Mouse (Mus musculus) left cerebral cortex, postnatal 36 days (tissue): ENCODE data around the gene Mmrn2. TPM values are rescaled to one million over a fixed set of nuclear protein-coding genes. Genes with fewer than 3 reads are reported as not detected.

ENCODE experiments used
- DNase-seq, 2 experiments: peaks; one replicate each; pipeline ENCODE4 v3.0.0; 2021 to 2022; ENCODE audit warnings: low spot score in 2 of 2, mixed read lengths in 1 of 2
- intact Hi-C: fragments of 180-260 bp; cut with DNase I; formaldehyde crosslinking; loops from one replicate; pipeline ENCODE4 v1.15.1; 2025
- total RNA-seq, 2 experiments: library from RNA; stranded (reverse); gene quantifications; 2 replicates each; pipeline ENCODE4 v1.2.3; 2021

The Mmrn2 gene
- 1 to 10 TPM; 3.6 to 3.8 TPM for total RNA-seq

DNA sequence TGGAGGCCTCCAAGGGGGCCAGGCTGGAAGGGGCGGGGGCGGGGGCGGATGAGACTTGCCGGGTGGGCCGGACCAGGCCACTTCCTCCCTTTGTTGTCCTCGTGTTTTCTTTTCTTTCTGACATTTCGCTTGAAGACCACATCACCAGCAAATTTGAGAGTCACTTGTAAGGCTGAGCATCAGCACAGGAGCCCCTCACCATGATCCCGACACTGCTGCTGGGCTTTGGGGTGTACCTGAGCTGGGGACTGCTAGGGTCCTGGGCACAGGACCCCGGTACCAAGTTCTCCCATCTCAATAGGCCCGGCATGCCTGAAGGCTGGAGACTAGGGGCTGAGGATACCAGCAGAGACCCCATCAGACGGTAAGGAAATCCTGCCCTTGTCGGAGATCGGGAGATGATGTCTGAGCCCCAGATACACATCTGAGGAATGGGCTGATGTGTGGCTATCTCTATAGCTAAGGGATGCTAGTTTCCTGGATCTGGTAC is at the start of gene Mmrn2:
Gene Mmrn2 (plus strand): TSS at position 51 of the 490 bp plus-strand sequence.
- intact Hi-C loops, result loop anchor here (10.0 kb wide), 1 partner anchor 291 kb away; the partner anchor contains the start of gene Anxa8
- DNase-seq, result no peak

DNA sequence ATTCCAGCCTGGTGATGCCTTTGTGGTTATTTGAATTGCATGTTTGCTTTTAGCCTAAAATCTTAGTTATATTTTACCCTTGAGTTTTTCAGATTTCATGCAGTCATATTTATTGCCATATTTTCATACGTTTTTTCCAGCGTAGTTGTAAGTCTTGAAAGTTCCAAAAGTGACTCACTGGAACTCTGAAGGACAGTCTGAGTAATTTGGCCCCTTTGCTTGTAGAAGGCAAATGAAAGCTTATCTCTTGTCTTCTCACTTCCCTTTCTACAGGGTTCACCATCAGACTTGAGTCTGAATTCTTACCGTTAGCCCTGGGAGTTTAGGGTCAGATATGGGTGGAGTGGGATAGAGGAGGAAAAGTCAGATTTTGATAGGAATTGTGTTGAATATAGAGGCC is 48.7 kb upstream of the Mmrn2 start:
- intact Hi-C loops, result no loop called here
- DNase-seq, result no peak

DNA sequence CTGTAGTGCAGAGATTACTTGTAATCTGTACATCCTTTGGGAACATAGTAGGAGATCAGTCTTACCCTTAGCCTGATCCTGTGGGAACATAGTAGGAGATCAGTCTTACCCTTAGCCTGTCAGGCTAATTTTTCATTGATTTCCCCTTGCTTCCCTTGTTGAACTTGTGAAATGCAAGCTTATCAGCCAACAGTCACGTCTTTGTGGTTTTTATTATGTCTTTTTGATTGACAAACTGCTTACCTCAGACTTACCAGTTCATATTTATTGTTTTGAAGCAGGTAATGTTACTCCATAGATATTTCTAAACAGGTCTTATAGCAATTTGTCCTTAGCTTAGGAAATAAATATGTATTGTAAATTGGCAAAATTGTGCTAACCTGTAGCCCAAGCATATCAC is 47.6 kb upstream of the Mmrn2 start:
- intact Hi-C loops, result no loop called here
- DNase-seq, result no peak

DNA sequence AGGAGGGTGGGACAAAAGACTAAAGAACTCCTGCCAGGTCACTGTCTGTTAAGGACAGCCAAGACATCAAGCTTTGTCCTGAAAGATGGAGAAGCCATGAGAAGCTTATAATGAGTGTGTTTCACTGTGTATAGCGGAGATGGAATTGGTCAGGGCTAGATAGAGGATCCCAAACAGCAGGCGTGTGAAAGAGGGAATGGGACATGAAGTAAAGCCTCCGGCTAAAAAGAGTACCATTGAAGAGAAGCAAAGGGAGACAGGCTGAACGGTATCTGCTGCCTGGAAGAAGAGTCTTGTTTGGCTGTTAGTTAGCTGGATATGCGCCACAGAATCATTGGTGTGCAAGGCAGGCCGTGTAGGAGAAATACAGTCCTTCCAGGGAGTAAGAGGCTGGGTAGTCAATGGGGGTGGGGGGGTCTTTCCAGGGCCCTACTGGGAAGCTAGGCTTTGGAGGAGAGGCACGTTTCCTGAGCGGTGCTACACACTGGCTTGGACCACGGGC is 44.6 kb upstream of the Mmrn2 start:
- intact Hi-C loops, result no loop called here
- no peak for DNase-seq

DNA sequence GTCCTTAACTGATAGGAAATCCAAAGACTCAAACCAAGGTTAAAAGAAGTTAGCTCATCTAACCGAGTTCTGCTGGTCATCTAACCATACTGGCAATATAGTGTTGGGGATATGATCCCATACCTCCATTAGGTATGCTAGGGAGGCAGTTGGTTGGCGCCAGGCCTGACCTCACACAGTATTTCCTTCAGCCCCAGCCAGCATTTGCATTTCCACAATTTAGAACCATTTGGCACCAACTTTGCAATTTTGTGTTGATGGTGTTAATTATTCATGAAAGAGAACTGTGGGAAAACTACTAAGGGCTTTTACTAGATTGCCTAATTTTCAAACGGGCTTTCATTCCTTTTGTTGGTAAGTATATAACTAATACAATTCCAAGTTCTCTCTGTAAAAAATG is 43.4 kb upstream of the Mmrn2 start:
- DNase-seq, result no peak
- intact Hi-C loops, result no loop called here

DNA sequence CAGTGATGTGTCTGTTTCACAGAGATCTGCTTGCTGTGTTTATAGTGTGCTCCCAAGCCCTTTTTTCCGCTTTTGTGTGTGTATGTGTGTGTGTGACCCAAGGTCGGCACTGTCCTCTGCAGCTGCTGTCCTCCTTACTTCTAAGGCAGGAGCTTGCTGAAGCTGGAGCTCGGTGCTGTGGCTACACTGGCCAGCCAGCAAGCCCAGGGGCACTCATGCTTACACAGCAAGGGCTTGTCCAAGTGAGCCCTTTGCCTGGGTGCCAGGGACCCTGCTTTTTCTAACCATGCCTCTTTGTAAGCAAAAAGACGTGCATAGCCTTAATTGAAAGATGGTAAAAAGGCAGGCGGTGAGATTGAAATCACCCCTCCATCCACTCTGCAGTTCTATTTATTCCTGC is 42.8 kb upstream of the Mmrn2 start:
- intact Hi-C loops, result no loop called here
- peak; percentile 20 to 25 for DNase-seq

DNA sequence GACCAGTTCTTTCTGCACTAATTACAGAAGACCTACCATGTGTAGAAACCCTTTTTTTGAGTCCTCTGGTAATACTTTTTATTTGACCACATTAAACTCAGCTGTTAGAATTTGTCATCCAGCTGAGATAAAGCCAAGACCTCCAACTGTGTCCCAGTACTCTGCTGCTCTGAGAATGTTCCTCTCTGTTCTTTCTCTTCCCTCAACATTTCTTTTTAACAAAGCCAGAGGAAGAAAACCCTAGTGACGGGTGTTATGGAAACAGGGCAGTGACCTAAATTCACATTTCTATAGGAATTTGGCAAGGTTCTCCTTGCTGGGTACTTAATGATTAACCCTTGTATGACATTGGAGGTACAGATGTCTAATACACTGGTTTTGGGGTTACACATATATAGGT is 35.8 kb upstream of the Mmrn2 start:
- intact Hi-C loops, result no loop called here
- DNase-seq, result no peak

DNA sequence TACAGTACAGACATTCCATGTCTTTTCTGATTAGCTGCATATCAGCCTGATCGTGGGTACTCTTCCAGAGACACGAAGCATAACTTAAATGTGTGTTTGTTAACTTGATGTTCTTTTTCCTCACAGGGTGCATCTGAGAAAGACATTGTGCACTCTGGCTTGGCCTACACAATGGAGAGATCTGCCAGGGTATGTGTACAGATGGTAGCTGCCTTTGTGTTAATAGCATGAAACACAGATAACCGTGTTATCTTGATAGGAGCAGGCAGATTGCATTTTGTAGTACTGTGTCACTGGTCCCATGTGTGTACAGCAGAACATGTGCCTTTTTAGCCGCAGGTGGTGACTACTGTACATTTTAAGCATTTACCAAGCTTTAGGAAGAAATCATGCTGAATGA is 33.3 kb upstream of the Mmrn2 start:
- DNase-seq, result no peak
- intact Hi-C loops, result no loop called here

DNA sequence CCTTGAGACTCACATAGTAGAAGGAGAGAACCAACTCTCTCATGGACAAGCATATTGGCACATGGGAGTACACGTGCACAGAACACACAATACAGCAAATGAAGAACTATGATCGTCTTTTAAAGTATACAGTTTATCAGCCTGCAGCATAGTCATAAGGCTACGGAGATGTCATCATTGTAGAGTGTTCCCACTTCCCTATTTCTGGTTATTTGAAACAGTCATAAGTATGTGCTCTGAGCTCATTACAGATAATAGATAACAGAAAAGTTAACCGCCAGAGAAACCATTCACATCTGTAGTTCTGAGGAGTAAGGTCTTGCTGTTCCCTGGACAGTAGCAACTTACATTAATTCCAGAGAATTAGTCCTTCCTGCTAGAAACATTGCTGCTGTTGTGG is 32.2 kb upstream of the Mmrn2 start:
- DNase-seq, result no peak
- intact Hi-C loops, result no loop called here

DNA sequence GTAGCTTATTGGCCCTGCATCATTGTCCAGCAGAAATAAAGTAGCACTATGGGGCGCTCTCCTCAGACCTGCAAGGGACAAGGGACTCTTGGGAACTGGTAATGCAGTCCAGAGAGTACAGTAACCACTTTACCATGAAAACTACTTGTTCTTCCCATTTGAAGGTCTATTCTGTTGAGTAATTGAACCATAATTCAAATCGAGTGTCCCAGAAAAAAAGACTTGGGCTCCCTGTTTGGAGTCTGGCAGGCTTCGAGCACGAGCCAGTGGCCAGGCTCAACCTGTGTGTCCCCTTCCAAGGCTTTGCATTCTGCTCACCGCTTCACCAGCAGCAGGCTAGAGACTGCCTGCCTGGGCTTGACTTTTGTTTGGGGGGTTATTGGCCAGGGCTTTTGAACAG is 30.9 kb upstream of the Mmrn2 start:
- intact Hi-C loops, result no loop called here
- DNase-seq, result no peak

DNA sequence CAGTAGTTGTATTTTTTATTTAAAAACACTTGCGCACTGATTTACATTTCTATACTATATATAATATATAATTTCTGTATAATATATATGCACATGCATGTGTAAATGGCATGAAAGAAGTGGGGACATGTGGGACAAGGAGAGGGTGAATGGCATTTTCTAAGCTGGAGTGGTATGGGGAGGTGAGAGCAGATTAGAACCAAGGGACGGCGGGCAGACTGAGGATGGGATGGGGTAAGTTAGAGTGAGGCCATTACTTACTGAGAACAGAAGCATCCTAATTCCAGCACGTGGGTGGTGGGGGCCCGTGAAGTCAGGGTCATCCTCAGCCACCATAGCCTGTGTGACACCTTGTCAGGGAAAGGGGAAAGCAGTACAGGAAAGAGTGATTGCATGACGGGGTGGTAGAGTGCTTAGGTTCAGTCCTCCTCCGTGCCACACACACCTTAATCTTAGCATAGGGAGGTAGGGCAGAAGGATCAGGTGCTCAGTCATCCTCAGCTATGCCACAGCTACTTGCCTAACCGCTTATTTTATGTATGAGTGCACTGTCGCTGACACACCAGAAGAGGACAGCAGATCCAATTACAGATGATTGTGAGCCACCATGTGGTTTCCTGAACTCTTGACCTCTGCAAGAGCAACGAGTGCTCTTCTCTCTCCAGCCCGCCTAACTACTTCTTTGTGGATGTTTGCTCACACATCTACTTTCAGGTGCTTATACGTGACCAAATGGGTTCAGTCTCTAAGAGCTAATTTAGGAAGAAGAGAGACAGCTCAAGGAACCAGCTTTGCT is 29.3 kb upstream of the Mmrn2 start:
- no peak for DNase-seq
- intact Hi-C loops, result no loop called here

DNA sequence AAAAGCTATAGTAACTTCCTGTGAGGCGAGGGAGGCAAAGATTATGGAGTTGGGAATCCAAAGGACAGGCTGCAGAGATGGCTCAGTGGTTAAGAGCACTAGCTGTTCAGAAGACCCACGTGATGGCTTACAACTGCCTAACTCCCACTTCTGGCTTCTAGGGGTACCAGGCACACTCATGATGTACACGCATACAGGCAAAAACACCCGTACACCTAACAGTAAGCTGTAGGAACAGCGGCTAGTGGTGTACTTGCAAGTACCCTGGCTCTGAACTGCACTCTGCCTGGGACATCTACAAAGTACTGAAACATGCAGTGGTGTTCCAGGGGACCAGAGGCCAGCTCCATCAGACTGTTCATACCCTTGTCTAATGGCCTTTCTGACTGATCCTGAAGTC is 28.2 kb upstream of the Mmrn2 start:
- no peak for DNase-seq
- intact Hi-C loops, result no loop called here

DNA sequence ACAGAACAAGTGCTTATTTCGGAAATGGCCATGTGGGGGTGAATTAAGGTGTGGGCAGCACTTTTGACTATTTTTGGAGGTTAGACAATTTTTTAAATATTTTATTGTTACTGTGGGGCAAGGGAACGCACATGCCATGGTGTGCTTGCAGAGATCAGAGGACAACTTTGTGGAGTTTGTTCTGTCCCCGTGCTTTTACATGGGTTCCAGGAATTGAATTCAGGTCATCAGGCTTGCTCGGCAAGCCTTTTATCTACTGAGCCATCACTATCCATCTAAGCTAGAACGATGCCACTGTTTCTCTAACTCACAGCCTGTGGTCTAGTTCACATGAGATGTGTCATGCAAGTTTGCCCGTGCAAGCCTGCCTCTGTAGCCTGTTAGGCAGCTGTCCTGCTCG is 27.0 kb upstream of the Mmrn2 start:
- intact Hi-C loops, result no loop called here
- DNase-seq, result no peak

DNA sequence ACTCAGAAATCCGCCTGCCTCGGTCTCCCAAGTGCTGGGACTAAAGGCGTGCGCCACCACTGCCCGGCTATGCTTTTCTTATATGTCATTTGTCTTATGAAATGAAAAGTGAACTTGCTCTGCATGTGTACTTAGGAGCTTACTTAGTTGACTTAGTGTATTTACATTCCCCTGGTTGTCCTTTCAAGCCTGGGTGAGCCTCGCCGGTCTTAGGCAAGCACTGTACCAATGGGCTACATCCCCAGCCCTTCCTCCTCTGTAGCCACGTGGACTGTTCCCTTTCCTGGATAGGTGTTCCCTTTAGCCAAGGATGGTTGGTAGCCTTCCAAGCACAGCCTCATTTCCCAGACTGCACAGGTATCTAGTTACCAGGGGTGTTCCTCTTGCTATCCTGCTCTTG is 26.3 kb upstream of the Mmrn2 start:
- intact Hi-C loops, result no loop called here
- no peak for DNase-seq

DNA sequence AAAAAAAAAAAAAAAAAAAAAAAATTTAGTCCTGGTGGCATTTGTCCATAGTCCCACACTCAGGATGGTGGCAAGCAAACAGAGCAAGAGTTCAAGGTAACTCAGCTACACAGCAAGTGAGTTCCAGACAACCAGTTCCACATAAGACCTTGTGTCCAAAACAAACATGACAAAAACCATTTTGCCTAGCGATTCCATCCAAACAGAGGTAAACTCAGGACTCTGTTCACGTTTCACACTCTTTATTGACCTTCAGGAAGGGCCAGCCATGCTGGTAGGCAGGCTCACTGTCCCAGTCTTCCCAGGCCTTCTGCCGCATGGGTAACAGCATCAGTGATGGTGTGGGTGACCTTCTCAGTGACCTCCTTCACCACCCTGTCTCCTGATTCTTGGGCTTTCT is 23.6 kb upstream of the Mmrn2 start:
- intact Hi-C loops, result no loop called here
- DNase-seq, result no peak

DNA sequence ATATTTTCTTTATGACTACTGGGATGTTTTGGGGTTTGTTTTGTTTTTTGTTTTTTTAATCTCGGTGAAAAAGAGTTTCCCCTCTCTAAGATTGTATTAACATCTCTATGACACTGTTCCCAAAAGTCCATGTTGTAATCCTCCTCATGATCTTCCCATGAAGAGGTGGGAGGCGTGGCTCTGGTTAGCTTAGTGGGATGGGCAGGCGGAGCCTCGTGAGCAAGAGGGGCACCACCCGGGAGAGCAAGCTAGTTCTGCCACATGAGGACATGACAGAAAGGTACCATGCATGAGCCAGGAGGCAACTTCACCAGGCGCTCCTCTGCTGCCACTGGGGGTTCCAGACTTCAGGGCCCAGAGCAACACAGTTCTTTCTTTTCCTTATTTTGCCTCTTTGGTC is 22.7 kb upstream of the Mmrn2 start:
- intact Hi-C loops, result no loop called here

DNA sequence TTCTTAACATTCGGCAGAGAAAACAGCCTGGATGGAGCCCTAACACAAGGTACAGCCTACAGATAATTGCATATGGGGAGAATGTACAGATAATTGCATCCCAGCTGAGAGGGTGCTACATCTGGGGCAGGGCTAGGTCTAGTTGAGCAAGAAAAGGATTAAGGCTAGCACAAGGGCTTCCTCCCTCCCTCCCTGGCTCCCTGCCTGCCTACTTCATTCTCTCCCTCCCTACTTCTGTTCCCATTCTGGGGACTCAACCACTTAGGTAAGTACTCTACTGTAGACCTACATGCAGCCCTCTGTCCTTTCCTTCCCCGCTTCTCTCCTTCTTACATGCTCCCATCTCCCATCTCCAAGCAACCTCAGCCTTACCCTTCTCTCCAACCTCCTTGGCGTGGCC is 21.9 kb upstream of the Mmrn2 start:
- DNase-seq, result no peak
- intact Hi-C loops, result no loop called here

More for the DNA sequence above, 22.7 kb upstream of the Mmrn2 start:
- no peak for DNase-seq

DNA sequence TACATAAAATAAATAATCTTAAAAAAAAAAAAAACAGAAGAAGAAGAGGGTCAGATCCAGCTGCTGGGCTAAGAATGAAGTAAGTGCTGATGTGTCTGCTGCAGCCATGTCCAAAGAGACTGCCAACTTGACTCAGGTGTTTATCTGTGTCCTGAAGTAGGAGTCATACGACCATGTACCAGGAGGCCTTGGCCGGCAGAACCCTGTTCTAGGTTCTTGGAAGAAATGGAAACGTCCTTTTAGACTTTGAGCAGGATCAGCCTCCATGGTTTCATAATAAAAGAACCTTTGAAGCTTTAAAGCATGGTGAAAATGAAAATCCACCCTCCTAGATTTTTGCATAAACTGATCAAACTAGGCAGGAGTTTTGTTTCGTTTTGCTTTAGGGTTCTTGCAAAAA is 20.8 kb upstream of the Mmrn2 start:
- intact Hi-C loops, result no loop called here
- no peak for DNase-seq

DNA sequence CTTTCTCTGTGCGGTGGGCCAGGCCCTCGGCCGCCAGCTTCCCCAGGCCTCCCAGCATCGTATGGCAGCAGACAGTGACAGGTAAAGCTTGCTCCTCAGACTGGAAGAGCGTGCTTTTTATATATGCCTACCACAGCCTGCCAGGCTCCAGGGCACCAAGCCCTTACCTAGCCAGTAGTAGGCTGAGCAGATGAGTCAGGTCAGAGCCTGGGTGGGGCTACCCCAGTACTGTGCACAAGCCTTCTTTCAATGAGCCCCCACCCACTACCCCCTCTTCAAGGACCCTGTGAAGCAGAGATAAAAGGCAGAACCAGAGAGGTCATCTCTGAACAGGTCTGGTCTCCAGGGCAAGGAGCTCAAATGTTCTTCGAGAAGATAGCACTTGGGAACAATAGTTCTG is 20.0 kb upstream of the Mmrn2 start, which contains the start of gene Fam25c:
Gene Fam25c (minus strand): TSS at position 133 of the 400 bp plus-strand sequence.
- intact Hi-C loops, result no loop called here
- no peak for DNase-seq

DNA sequence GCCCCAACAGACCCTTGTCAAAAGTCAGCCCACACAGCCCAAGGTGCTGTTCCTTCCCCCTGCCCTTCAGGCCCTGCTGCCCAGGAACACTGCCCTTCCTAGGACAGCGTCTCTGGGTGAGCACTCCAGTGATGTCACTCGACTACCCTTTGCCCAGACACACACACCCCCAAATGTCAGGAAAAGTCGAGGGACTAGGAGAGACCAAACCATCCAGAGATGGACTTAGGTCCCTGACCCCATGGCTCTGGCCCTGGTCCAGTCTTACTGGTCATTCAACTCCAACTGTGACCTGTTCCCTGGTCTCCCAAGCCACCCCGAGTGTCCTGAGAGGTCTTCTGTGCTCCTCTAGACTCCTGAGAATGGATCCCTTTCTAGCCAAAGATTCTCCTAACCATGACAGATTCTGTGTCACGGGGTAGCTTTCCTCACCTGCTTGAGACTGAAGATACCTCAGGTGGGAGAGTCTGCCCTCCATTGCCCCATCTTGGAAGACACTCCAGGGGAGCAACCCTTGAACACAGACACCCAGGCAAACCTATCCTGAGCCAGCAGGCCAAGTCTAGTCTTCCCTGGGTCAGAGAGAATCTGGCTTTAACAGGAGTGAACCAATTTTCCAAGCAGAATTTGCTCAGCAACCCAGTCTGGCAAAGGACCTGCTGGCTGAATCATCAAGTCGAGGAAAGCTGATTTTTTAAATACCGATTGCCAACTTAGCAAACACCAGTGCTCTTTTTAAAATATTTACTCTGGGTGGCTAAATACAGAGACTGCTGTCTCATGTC is 17.4 kb upstream of the Mmrn2 start:
- intact Hi-C loops, result no loop called here
- peak in 1 of 2 experiments; percentile 15 for DNase-seq
